Mouse (Mus musculus): ENCODE measurements at regions not wholly inside any gene's neighbourhood (a gene's known extent, or its start where the extent isn't known, plus 50 kb on each side); places are given as distances from the start of the nearest gene placed in this dataset.

- TF ChIP-seq CTCF (IDR thresholded peaks at IDR 0.05; ENCODE audit: low read depth, low read length) (no peak), POLR2A (IDR thresholded peaks at IDR 0.05; ENCODE audit: extremely low read depth, insufficient read depth, low read length) (no peak)
Observed at GRCm38 (mm10) chr13:59904415-59904814, 81.5 kb upstream of the Tut7 start.

All from liver, adult 2 months (tissue).